Mouse (Mus musculus): ENCODE measurements around the gene Mmrn1. TPM values are rescaled to one million over a fixed set of nuclear protein-coding genes. Genes with fewer than 3 reads are reported as not detected.

Mmrn1 gene
- polyA plus RNA-seq, 1 experiment from 2014 or later: 6.7 TPM

Other genes starting within 250 kb of the Mmrn1 start
- gene Snca, start 95.1 kb upstream of the Mmrn1 start, polyA plus RNA-seq (2015; fragmentation: Nextera tagmentation; extraction: Ambion mirVana): 35.3 and 35.9 TPM in 2 replicates

Measured in limb, embryonic 15.5 days (tissue).